Mouse (Mus musculus): Measurements from ENCODE around the gene Wdr11. TPM values are rescaled to one million over a fixed set of nuclear protein-coding genes. Genes with fewer than 3 reads are reported as not detected.

Gene Wdr11
- 16.3 and 19.5 TPM in 2 replicates for polyA plus RNA-seq (2012; ENCODE audit: insufficient read depth, insufficient read length, missing spikeins)

DNA sequence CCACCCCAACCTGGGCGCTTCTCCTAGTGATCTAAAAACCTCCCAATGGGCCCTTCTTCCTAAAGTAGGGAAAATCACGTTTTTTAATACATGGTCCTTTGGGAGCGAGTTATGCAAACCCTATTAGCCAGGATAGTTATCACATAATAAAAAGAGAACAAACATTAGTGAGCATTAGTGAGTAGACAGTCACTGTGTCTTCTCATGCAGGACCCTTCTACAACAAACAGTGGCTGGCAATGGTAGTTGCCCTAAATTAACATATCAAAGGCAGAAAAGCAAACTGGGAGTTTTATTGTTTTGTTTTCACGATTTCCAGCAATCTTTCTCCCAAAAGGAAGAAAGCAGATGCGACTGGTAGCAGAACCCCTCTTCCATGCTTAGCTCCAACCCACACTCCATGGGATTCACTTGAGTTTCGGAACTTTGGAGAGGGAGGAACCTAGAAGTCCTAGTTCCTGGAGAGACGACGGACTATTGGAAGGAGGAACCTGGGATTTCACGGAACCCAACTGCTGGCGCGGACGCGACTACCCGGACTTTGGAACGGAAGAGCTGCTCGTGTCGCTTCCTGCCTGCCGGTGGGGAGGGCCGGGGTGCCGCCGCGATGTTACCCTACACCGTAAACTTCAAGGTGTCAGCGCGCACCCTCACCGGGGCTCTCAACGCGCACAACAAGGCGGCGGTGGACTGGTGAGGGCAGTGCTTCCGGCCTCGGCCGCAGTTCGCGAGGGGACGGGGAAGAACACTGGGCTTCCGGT lies at the start of gene Wdr11:
Wdr11 (plus strand) TSS at position 493 of the 761 bp plus-strand sequence.
- H3K4me3 ChIP-seq (ENCODE audit: insufficient read depth, low read depth, low read length): peak within 1 kb of the TSS; percentile 96
- peak within 1 kb of the TSS; percentile 92 for H3K27ac ChIP-seq (replicated peaks; ENCODE audit: low read depth, low read length)
- H3K4me1 ChIP-seq (ENCODE audit: control insufficient read depth, insufficient read depth, insufficient read length, low read length): 0 out of 2 replicates have a peak, but pooled peaks cover 3% of the 10 kb centered on the region

DNA sequence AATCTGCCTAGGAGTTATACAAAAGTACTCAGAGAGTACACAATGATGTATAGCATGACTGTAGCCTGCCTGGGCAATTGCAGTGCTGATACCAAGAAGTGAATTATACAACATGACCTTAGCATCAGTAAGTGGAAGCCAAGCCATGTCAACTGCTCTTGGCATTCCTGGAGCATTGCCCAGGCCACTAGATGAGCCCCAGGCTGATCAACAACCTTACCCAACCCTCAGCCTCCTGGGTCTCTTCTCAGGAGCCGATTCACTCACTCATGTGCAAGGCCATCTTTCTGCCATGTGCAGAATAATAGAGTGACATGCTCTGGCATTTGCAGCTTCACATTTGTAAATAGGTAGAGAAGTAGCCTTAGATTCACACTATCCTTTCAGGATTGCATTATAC lies 24.1 kb upstream of the Wdr11 start:
- H3K4me1 ChIP-seq (ENCODE audit: control insufficient read depth, insufficient read depth, insufficient read length, low read length): no peaks in the 10 kb centered on the region
- no peak overlapping the region for H3K27ac ChIP-seq (replicated peaks; ENCODE audit: low read depth, low read length)
- no peak overlapping the region for H3K4me3 ChIP-seq (ENCODE audit: insufficient read depth, low read depth, low read length)

DNA sequence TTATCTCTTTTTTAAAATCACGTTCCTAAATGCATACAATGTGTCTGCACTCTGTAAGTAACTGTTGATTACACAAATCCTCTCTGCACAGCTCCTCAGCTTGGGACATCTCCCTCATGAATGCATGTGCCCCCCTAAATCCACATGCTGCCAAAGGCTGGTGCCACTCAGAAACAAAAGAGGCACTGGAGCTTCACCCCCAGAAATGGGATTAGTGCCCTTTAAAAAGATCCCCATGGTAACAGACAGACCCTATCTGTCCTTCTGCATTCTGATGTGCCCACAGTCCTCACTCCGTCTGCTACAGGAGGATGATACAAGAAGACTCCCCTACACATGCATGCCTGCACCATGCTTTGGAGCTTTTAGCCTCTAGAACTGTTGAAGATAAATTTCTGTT lies 23.3 kb upstream of the Wdr11 start:
- no peak overlapping the region for H3K4me3 ChIP-seq (ENCODE audit: insufficient read depth, low read depth, low read length)
- H3K4me1 ChIP-seq (ENCODE audit: control insufficient read depth, insufficient read depth, insufficient read length, low read length): no peaks in the 10 kb centered on the region
- no peak overlapping the region for H3K27ac ChIP-seq (replicated peaks; ENCODE audit: low read depth, low read length)

- Histone ChIP-seq H3K4me1 (ENCODE audit: control insufficient read depth, insufficient read depth, insufficient read length, low read length) (no peaks in the 10 kb centered on the region), H3K4me3 (ENCODE audit: insufficient read depth, low read depth, low read length) (no peak overlapping the region), H3K27ac (replicated peaks; ENCODE audit: low read depth, low read length) (no peak overlapping the region)
These were observed 17.2 kb upstream of the Wdr11 start for GRCm38 (mm10) chr7:129574471-129574870.

DNA sequence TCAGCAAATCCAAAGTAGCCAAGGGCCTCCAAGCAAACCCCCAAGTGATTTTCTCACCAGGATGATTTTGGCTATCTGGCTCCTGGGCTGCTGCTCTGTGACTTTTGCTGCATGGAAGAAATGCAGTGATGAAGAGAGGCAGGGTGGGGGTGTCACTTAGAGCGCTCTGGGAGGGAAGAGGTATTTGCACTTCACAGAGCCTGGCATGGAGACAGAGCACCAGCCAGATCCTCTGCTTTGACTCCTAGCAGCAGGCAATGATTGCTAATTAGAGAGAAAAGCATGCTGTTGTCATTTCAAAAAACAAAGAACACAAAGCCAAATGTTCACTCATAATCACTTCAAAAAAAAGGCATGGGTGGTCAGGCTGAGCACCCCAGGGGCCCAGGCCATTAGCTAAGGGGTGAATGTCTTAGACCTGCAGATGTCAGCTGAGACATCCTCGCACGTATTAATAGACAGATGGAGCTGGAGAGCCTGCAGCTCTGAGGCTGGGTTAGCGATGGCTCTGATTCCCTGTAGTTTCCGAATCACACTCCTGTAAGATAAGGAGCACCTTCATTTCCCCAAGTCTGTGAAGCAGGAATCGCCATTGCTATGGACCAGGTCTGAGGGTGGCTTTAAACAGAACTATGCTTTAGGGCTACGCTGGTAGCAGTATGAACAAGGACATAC lies 16.4 kb upstream of the Wdr11 start:
- Histone ChIP-seq H3K4me3 (ENCODE audit: insufficient read depth, low read depth, low read length) (no peak overlapping the region), H3K27ac (replicated peaks; ENCODE audit: low read depth, low read length) (0 out of 2 replicates have a peak overlapping the region, but pooled peaks have one; percentile 38), H3K4me1 (ENCODE audit: control insufficient read depth, insufficient read depth, insufficient read length, low read length) (no peaks in the 10 kb centered on the region)

GRCm38 (mm10) chr7:129592132-129592745 lies 576 bp downstream of the Wdr11 start:
- peak overlapping the region; percentile 96 for H3K4me3 ChIP-seq (ENCODE audit: insufficient read depth, low read depth, low read length)
- H3K27ac ChIP-seq (replicated peaks; ENCODE audit: low read depth, low read length): peak overlapping the region; percentile 92
- H3K4me1 ChIP-seq (ENCODE audit: control insufficient read depth, insufficient read depth, insufficient read length, low read length): 0 out of 2 replicates have a peak, but pooled peaks cover 3% of the 10 kb centered on the region

- H3K4me3 ChIP-seq (ENCODE audit: insufficient read depth, low read depth, low read length): no peak overlapping the region
- no peak overlapping the region for H3K27ac ChIP-seq (replicated peaks; ENCODE audit: low read depth, low read length)
- H3K4me1 ChIP-seq (ENCODE audit: control insufficient read depth, insufficient read depth, insufficient read length, low read length): no peaks in the 10 kb centered on the region
These were observed 5.5 kb downstream of the Wdr11 start for GRCm38 (mm10) chr7:129597186-129597585.

GRCm38 (mm10) chr7:129606291-129606690 lies 14.6 kb downstream of the Wdr11 start:
- no peak overlapping the region for H3K27ac ChIP-seq (replicated peaks; ENCODE audit: low read depth, low read length)
- H3K4me3 ChIP-seq (ENCODE audit: insufficient read depth, low read depth, low read length): no peak overlapping the region
- no peaks in the 10 kb centered on the region for H3K4me1 ChIP-seq (ENCODE audit: control insufficient read depth, insufficient read depth, insufficient read length, low read length)

DNA sequence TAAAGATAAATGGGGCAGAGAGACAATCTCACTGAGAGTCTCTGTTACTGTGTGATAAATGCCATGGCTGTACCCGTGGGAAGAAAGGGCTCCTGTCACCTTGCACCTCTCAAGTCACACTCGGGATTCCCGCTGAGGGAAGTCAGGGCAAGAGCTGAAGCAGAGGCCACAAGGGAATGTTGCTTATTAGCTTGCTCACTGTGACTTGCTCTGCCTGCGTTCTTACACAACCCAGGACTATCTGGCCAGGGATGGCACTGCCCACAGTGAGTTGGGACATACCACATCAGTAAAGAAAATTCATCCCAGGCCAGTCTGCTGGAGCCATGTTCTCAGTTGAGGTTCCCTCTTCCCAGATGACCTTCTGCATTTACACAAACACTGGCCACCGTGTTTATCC lies 29.5 kb downstream of the Wdr11 start:
- Histone ChIP-seq H3K4me3 (ENCODE audit: insufficient read depth, low read depth, low read length) (no peak overlapping the region), H3K27ac (replicated peaks; ENCODE audit: low read depth, low read length) (no peak overlapping the region), H3K4me1 (ENCODE audit: control insufficient read depth, insufficient read depth, insufficient read length, low read length) (no peaks in the 10 kb centered on the region)

DNA sequence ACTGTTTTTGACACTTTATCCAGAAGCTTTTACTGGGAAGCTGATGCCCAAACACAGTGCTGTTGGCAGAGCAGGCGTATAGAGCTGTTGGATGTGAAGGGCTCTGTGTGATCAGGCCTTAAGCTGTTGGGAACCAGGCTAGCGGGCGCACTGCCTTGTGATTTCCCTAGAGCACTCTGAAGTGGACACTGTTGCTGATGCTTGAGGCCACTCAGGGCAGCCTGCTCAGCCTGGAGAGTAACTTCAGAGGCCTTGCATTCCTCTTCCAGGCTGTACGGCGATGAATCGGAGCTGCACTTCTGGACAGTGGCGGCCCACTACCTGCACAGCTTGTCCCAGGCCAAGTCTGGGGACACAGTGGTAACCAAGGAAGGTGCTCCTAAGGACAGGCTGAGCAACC lies 38.7 kb downstream of the Wdr11 start:
- Histone ChIP-seq H3K27ac (replicated peaks; ENCODE audit: low read depth, low read length) (no peak overlapping the region), H3K4me1 (ENCODE audit: control insufficient read depth, insufficient read depth, insufficient read length, low read length) (no peaks in the 10 kb centered on the region), H3K4me3 (ENCODE audit: insufficient read depth, low read depth, low read length) (no peak overlapping the region)

GRCm38 (mm10) chr7:129631453-129631852 lies 39.8 kb downstream of the Wdr11 start:
- Histone ChIP-seq H3K27ac (replicated peaks; ENCODE audit: low read depth, low read length) (no peak overlapping the region), H3K4me1 (ENCODE audit: control insufficient read depth, insufficient read depth, insufficient read length, low read length) (no peaks in the 10 kb centered on the region)

GRCm38 (mm10) chr7:129635898-129636640 lies 44.4 kb downstream of the Wdr11 start:
- no peaks in the 10 kb centered on the region for H3K4me1 ChIP-seq (ENCODE audit: control insufficient read depth, insufficient read depth, insufficient read length, low read length)
- H3K27ac ChIP-seq (replicated peaks; ENCODE audit: low read depth, low read length): no peak overlapping the region
- H3K4me3 ChIP-seq (ENCODE audit: insufficient read depth, low read depth, low read length): no peak overlapping the region

More at GRCm38 (mm10) chr7:129631453-129631852, 39.8 kb downstream of the Wdr11 start:
- H3K4me3 ChIP-seq (ENCODE audit: insufficient read depth, low read depth, low read length): no peak overlapping the region

DNA sequence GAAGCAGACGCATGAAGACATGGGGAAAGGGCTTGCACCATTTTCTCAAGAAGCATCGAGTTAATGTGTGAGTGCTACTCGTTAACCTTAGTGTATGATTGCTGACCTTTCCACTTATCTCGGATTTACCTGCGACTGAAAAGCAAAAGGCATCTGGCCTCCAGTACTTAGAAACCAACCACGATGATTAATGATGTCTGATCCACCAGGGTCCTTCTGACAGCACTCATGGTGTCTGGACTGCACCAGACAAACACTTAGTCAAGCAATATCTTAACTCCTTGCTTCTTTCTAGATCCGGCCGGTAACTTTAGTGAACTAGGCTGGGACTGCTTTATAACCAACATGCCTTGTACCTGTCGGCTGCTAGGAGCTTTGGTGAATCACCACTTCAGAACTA lies 45.3 kb downstream of the Wdr11 start:
- no peak overlapping the region for H3K4me3 ChIP-seq (ENCODE audit: insufficient read depth, low read depth, low read length)
- no peaks in the 10 kb centered on the region for H3K4me1 ChIP-seq (ENCODE audit: control insufficient read depth, insufficient read depth, insufficient read length, low read length)
- no peak overlapping the region for H3K27ac ChIP-seq (replicated peaks; ENCODE audit: low read depth, low read length)

DNA sequence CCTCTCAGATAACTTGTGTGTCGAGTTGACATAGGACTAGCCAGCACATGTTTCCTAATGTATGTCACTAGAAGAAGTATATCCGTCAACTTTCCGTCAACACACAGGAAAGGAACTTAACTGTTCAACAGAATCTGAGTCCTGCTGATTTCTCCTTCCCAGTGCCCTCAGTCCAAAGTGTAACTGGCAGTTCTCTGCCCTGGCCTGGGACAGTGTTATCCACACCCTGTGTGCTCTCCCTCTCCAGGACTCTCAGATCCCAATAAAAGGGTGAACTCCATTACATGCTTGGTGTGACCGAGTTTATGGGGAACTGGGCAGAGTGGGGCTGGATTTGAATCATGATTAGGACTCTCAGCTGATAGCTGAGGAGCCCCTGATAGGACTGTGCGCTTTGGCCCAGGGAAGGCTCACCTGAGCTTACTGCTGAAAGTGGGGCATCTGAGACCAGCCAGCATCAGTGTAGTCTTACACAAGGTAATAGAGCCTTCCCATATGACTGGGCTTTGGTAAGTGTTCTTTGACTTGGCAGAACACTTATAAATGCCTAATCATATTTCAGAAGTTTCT lies 46.3 kb downstream of the Wdr11 start:
- Histone ChIP-seq H3K4me3 (ENCODE audit: insufficient read depth, low read depth, low read length) (no peak overlapping the region), H3K4me1 (ENCODE audit: control insufficient read depth, insufficient read depth, insufficient read length, low read length) (no peaks in the 10 kb centered on the region), H3K27ac (replicated peaks; ENCODE audit: low read depth, low read length) (no peak overlapping the region)
